Mouse (Mus musculus) thymus, postnatal 36 days (tissue): ENCODE results near the gene Krba1.

ENCODE experiments used
- DNase-seq, 2 experiments: peaks; one replicate each; pipeline ENCODE4 v3.0.0; 2022; ENCODE audit warnings: mixed read lengths in 2 of 2

The Krba1 gene

GRCm38 (mm10) chr6:48452151-48452550 lies 56.8 kb downstream of the Krba1 start:
- no peak for DNase-seq

GRCm38 (mm10) chr6:48452771-48453170 lies 57.4 kb downstream of the Krba1 start:
- DNase-seq, result no peak

GRCm38 (mm10) chr6:48464966-48465679 lies 69.7 kb downstream of the Krba1 start:
- DNase-seq, result no peak

GRCm38 (mm10) chr6:48466715-48467114 lies 71.3 kb downstream of the Krba1 start:
- no peak for DNase-seq

- DNase-seq, result no peak
Measured at GRCm38 (mm10) chr6:48467490-48467889, 72.1 kb downstream of the Krba1 start.
